26 mouse cellular contexts compared by ENCODE assay signal in genomic region chr4:154622521-154622920, GRCm38 (mm10). TPM values are rescaled to one million over a fixed set of nuclear protein-coding genes. Genes with fewer than 3 reads are reported as not detected.
"Had no signal": no experiment of that assay in that cellular context is flagged by ENCODE, and none has a peak within 500 bp of the region (broad histone marks: within the 10 kb centered on the region; RNA-seq: fewer than 3 reads in every experiment).

No protein-coding gene starts in this region.

- H3K36me3 ChIP-seq: neural tube, embryonic 13.5 days; neural tube, embryonic 15.5 days had no signal

- H3K9me3 ChIP-seq: neural tube, embryonic 13.5 days; neural tube, embryonic 15.5 days had no signal

- H3K27ac ChIP-seq: neural tube, embryonic 13.5 days; neural tube, embryonic 15.5 days had no signal

- H3K4me3 ChIP-seq: myocyte; neural tube, embryonic 13.5 days; neural tube, embryonic 15.5 days had no signal

- DNase-seq: lung, adult 18-20 months; lung, embryonic 14.5 days; lung, postnatal 10 days; lung, postnatal 4 days; midbrain, embryonic 14.5 days; retina, postnatal 1 day; right cerebral cortex, adult 18-20 months; right cerebral cortex, postnatal 25 days; right cerebral cortex, postnatal 4 days; spleen, adult 18-20 months; thymus, adult 18-20 months; thymus, postnatal 14 days; thymus, postnatal 36 days had no signal

RNA-seq across cellular contexts. Expression of gene Prdm16, which starts 14.2 kb away (rescaled TPM):
- polyA plus RNA-seq: myocyte had no signal

RNA-seq across cellular contexts. Expression of gene Actrt2, which starts 45.1 kb away (rescaled TPM):
- total RNA-seq: megakaryocyte, adult 5-6 weeks; megakaryocyte-erythroid progenitor cell, adult 5-6 weeks had no signal
- polyA plus RNA-seq: lung, embryonic 14.5 days; lung, embryonic 16.5 days; midbrain, embryonic 11.5 days; midbrain, embryonic 14.5 days; midbrain, embryonic 16.5 days; myocyte; neural tube, embryonic 11.5 days; neural tube, embryonic 13.5 days; neural tube, embryonic 15.5 days; small intestine, adult 2 months; stomach, embryonic 14.5 days; stomach, embryonic 16.5 days; thymus, postnatal 0 days had no signal
